In the genomic region with DNA sequence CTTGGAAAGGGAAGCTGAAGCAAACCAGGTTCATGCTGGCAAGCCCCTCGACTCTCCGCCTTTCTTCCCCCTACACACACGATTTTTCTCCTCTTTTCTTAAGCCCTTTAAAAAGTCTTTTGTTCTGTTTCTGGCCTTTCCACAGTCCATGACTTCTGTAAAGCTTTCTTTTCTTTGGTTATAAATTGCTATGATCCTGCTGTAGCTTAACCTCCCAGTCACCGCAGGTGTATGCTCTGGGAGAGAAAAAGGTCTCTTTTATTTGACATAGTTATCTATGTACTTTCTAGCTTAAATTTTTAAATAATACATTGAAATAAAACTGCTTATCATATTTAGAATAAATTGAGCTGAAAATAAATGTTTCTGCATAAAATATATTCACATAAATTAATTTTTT, we compare ENCODE assay signal across 18 mouse cellular contexts.
"Had no signal": no experiment of that assay in that cellular context is flagged by ENCODE, and none has a peak within 500 bp of the region (broad histone marks: within the 10 kb centered on the region; RNA-seq: fewer than 3 reads in every experiment).

No protein-coding gene starts in this region.

- ATAC-seq: midbrain, embryonic 13.5 days had no signal

- H3K27ac ChIP-seq: liver, embryonic 14.5 days; midbrain, embryonic 10.5 days; midbrain, embryonic 13.5 days; neural tube, embryonic 13.5 days; neural tube, embryonic 15.5 days had no signal

- H3K4me3 ChIP-seq: midbrain, embryonic 10.5 days; midbrain, embryonic 13.5 days; myocyte; neural tube, embryonic 13.5 days; neural tube, embryonic 15.5 days had no signal

- H3K9me3 ChIP-seq: midbrain, embryonic 10.5 days; midbrain, embryonic 13.5 days; neural tube, embryonic 13.5 days; neural tube, embryonic 15.5 days had no signal

- H3K4me1 ChIP-seq: midbrain, embryonic 10.5 days; midbrain, embryonic 13.5 days; neural tube, embryonic 13.5 days; neural tube, embryonic 15.5 days had no signal

- H3K4me2 ChIP-seq: lung, embryonic 14.5 days; midbrain, embryonic 13.5 days; neural tube, embryonic 13.5 days; neural tube, embryonic 15.5 days had no signal

- H3K27me3 ChIP-seq: midbrain, embryonic 13.5 days; neural tube, embryonic 13.5 days; neural tube, embryonic 15.5 days had no signal

- DNase-seq: lung, adult 18-20 months; lung, embryonic 14.5 days; lung, postnatal 10 days; lung, postnatal 4 days; retina, postnatal 1 day; right cerebral cortex, adult 18-20 months; right cerebral cortex, postnatal 25 days; right cerebral cortex, postnatal 4 days; spleen, adult 18-20 months; thymus, adult 18-20 months; thymus, postnatal 14 days; thymus, postnatal 36 days had no signal

- H3K36me3 ChIP-seq: midbrain, embryonic 10.5 days; midbrain, embryonic 13.5 days; neural tube, embryonic 13.5 days; neural tube, embryonic 15.5 days had no signal

- H3K9ac ChIP-seq: liver, embryonic 14.5 days; lung, embryonic 14.5 days; midbrain, embryonic 13.5 days; neural tube, embryonic 13.5 days; neural tube, embryonic 15.5 days had no signal
